Mouse (Mus musculus): ENCODE results near the gene B3gnt7. TPM values are rescaled to one million over a fixed set of nuclear protein-coding genes. Genes with fewer than 3 reads are reported as not detected.

Gene B3gnt7
- 2.4 and 3.2 TPM in 2 replicates for polyA plus RNA-seq (2015; fragmentation: Nextera tagmentation; extraction: Ambion mirVana)

GRCm38 (mm10) chr1:86302532-86302931, at the start of gene B3gnt7:
Gene B3gnt7 (plus strand): TSS chr1:86302832.
- no peak for ATAC-seq (ENCODE audit: low read depth)
- Histone ChIP-seq H3K36me3 (no peaks in the 10 kb centered on the region), H3K27ac (no peak within 1 kb of the TSS), H3K27me3 (peaks cover 32% of the 10 kb centered on the region), H3K4me1 (replicated peaks) (peaks cover 55% of the 10 kb centered on the region), H3K9ac (peak within 1 kb of the TSS; percentile 69), H3K4me2 (peak within 1 kb of the TSS; percentile 93), H3K9me3 (replicated peaks) (no peaks in the 10 kb centered on the region), H3K4me3 (replicated peaks) (peak within 1 kb of the TSS; percentile 65)
- no peak for DNase-seq
- 51% methylated on average over 6 of the region's 6 CpGs for WGBS (ENCODE audit: insufficient replicate concordance)

- WGBS (ENCODE audit: insufficient replicate concordance) = 74% methylated on average over 8 of the region's 8 CpGs
- Histone ChIP-seq H3K27ac (no peak overlapping the region), H3K9ac (no peak overlapping the region), H3K4me1 (replicated peaks) (peaks cover 11% of the 10 kb centered on the region), H3K27me3 (no peaks in the 10 kb centered on the region), H3K36me3 (no peaks in the 10 kb centered on the region), H3K9me3 (replicated peaks) (no peaks in the 10 kb centered on the region), H3K4me3 (replicated peaks) (no peak overlapping the region), H3K4me2 (no peak overlapping the region)
- no peak for ATAC-seq (ENCODE audit: low read depth)
- DNase-seq = no peak
These were observed 49.2 kb upstream of the B3gnt7 start for GRCm38 (mm10) chr1:86253410-86253809.

- no peak overlapping the region for H3K9ac ChIP-seq
- H3K4me2 ChIP-seq = no peak overlapping the region
- H3K4me3 ChIP-seq (replicated peaks) = no peak overlapping the region
- H3K27me3 ChIP-seq = no peaks in the 10 kb centered on the region
- H3K36me3 ChIP-seq = no peaks in the 10 kb centered on the region
- H3K4me1 ChIP-seq (replicated peaks) = peaks cover 23% of the 10 kb centered on the region
- WGBS (ENCODE audit: insufficient replicate concordance) = 60% methylated on average over 4 of the region's 4 CpGs
- DNase-seq (no peak), ATAC-seq (ENCODE audit: low read depth) (no peak)
- H3K9me3 ChIP-seq (replicated peaks) = no peaks in the 10 kb centered on the region
- H3K27ac ChIP-seq = no peak overlapping the region
These were observed 46.3 kb upstream of the B3gnt7 start for GRCm38 (mm10) chr1:86256311-86256710.

GRCm38 (mm10) chr1:86257228-86257627, 45.4 kb upstream of the B3gnt7 start:
- no peak overlapping the region for H3K4me3 ChIP-seq (replicated peaks)
- no peak overlapping the region for H3K4me2 ChIP-seq
- ATAC-seq (ENCODE audit: low read depth) = no peak
- no peaks in the 10 kb centered on the region for H3K27me3 ChIP-seq
- no peak for DNase-seq
- H3K36me3 ChIP-seq = no peaks in the 10 kb centered on the region
- no peaks in the 10 kb centered on the region for H3K9me3 ChIP-seq (replicated peaks)
- no peak overlapping the region for H3K9ac ChIP-seq
- WGBS (ENCODE audit: insufficient replicate concordance) = 79% methylated on average over 8 of the region's 8 CpGs
- peaks cover 26% of the 10 kb centered on the region for H3K4me1 ChIP-seq (replicated peaks)
- H3K27ac ChIP-seq = no peak overlapping the region

- no peak overlapping the region for H3K4me2 ChIP-seq
- H3K27me3 ChIP-seq = no peaks in the 10 kb centered on the region
- H3K27ac ChIP-seq = no peak overlapping the region
- DNase-seq = no peak
- H3K4me3 ChIP-seq (replicated peaks) = no peak overlapping the region
- H3K9ac ChIP-seq = no peak overlapping the region
- ATAC-seq (ENCODE audit: low read depth) = peak; percentile 60
- WGBS (ENCODE audit: insufficient replicate concordance) = 33% methylated on average over 7 of the region's 7 CpGs
- H3K36me3 ChIP-seq = no peaks in the 10 kb centered on the region
- no peaks in the 10 kb centered on the region for H3K9me3 ChIP-seq (replicated peaks)
- peaks cover 37% of the 10 kb centered on the region for H3K4me1 ChIP-seq (replicated peaks)
These were observed 44.3 kb upstream of the B3gnt7 start for GRCm38 (mm10) chr1:86258171-86258824.

- Histone ChIP-seq H3K4me3 (replicated peaks) (no peak overlapping the region), H3K27ac (peak overlapping the region; percentile 71), H3K9ac (no peak overlapping the region; the same call in 1 of the 2 replicates), H3K9me3 (replicated peaks) (no peaks in the 10 kb centered on the region), H3K4me2 (peak overlapping the region; percentile 11), H3K27me3 (no peaks in the 10 kb centered on the region), H3K4me1 (replicated peaks) (peaks cover 64% of the 10 kb centered on the region), H3K36me3 (no peaks in the 10 kb centered on the region)
- WGBS (ENCODE audit: insufficient replicate concordance) = 19% methylated on average over 7 of the region's 7 CpGs
- ATAC-seq (ENCODE audit: low read depth) (peak; percentile 61), DNase-seq (no peak)
These were observed 38.9 kb upstream of the B3gnt7 start for GRCm38 (mm10) chr1:86263564-86264339.

- Histone ChIP-seq H3K9me3 (replicated peaks) (no peaks in the 10 kb centered on the region), H3K4me1 (replicated peaks) (peaks cover 68% of the 10 kb centered on the region), H3K27me3 (no peaks in the 10 kb centered on the region), H3K4me2 (no peak overlapping the region), H3K9ac (no peak overlapping the region), H3K27ac (no peak overlapping the region), H3K36me3 (no peaks in the 10 kb centered on the region), H3K4me3 (replicated peaks) (no peak overlapping the region)
- no peak for DNase-seq
- WGBS (ENCODE audit: insufficient replicate concordance) = 34% methylated on average over 3 of the region's 3 CpGs
- no peak for ATAC-seq (ENCODE audit: low read depth)
These were observed 37.6 kb upstream of the B3gnt7 start for GRCm38 (mm10) chr1:86265060-86265459.

GRCm38 (mm10) chr1:86268492-86269189, 34.0 kb upstream of the B3gnt7 start:
- Histone ChIP-seq H3K4me2 (no peak overlapping the region), H3K36me3 (no peaks in the 10 kb centered on the region), H3K4me3 (replicated peaks) (no peak overlapping the region), H3K9ac (no peak overlapping the region), H3K27me3 (no peaks in the 10 kb centered on the region), H3K4me1 (replicated peaks) (peaks cover 50% of the 10 kb centered on the region), H3K27ac (peak overlapping the region; percentile 70), H3K9me3 (replicated peaks) (no peaks in the 10 kb centered on the region)
- ATAC-seq (ENCODE audit: low read depth) (peak; percentile 81), DNase-seq (peak; percentile 36)
- 37% methylated on average over 9 of the region's 9 CpGs for whole genome bisulfite sequencing (ENCODE audit: insufficient replicate concordance)

GRCm38 (mm10) chr1:86269190-86269508, 33.5 kb upstream of the B3gnt7 start:
- H3K27me3 ChIP-seq = no peaks in the 10 kb centered on the region

GRCm38 (mm10) chr1:86271707-86272106, 30.9 kb upstream of the B3gnt7 start:
- Histone ChIP-seq H3K9me3 (replicated peaks) (no peaks in the 10 kb centered on the region), H3K4me3 (replicated peaks) (no peak overlapping the region), H3K36me3 (no peaks in the 10 kb centered on the region), H3K4me2 (no peak overlapping the region), H3K9ac (no peak overlapping the region), H3K4me1 (replicated peaks) (peaks cover 30% of the 10 kb centered on the region), H3K27ac (no peak overlapping the region), H3K27me3 (no peaks in the 10 kb centered on the region)
- ATAC-seq (ENCODE audit: low read depth) (no peak), DNase-seq (no peak)
- WGBS (ENCODE audit: insufficient replicate concordance) = 78% methylated on average over 6 of the region's 6 CpGs

More at GRCm38 (mm10) chr1:86269190-86269508, 33.5 kb upstream of the B3gnt7 start:
- DNase-seq (no peak), ATAC-seq (ENCODE audit: low read depth) (no peak; the same call in 1 of the 2 replicates)
- WGBS (ENCODE audit: insufficient replicate concordance) = 47% methylated on average over 4 of the region's 4 CpGs
- Histone ChIP-seq H3K27ac (peak overlapping the region; percentile 70), H3K4me1 (replicated peaks) (peaks cover 45% of the 10 kb centered on the region), H3K9ac (0 out of 2 replicates have a peak overlapping the region, but pooled peaks have one; percentile 36), H3K9me3 (replicated peaks) (no peaks in the 10 kb centered on the region), H3K36me3 (no peaks in the 10 kb centered on the region), H3K4me2 (no peak overlapping the region), H3K4me3 (replicated peaks) (no peak overlapping the region)

GRCm38 (mm10) chr1:86277055-86277454, 25.6 kb upstream of the B3gnt7 start:
- no peak for DNase-seq
- no peaks in the 10 kb centered on the region; the same call in 1 of the 2 replicates for H3K4me1 ChIP-seq (replicated peaks)
- WGBS (ENCODE audit: insufficient replicate concordance) = 77% methylated on average over 5 of the region's 5 CpGs
- no peak for ATAC-seq (ENCODE audit: low read depth)
- H3K27ac ChIP-seq = no peak overlapping the region
- no peak overlapping the region for H3K4me2 ChIP-seq
- H3K9me3 ChIP-seq (replicated peaks) = no peaks in the 10 kb centered on the region
- H3K4me3 ChIP-seq (replicated peaks) = no peak overlapping the region
- no peak overlapping the region for H3K9ac ChIP-seq
- H3K36me3 ChIP-seq = no peaks in the 10 kb centered on the region
- no peaks in the 10 kb centered on the region for H3K27me3 ChIP-seq
